9 mouse cellular contexts compared by ENCODE assay signal in genomic region chr2:66784765-66785164, GRCm38 (mm10). TPM values are rescaled to one million over a fixed set of nuclear protein-coding genes. Genes with fewer than 3 reads are reported as not detected.
DNase-seq lines count a peak whose midpoint lies in the region; ATAC-seq and TF ChIP-seq lines count a peak whose summit lies in the region.
"Had no signal": no experiment of that assay in that cellular context is flagged by ENCODE, and none has a peak within 500 bp of the region (broad histone marks: within the 10 kb centered on the region; RNA-seq: fewer than 3 reads in every experiment).

Scn7a (minus strand) TSS chr2:66784914.

- TF ChIP-seq CTCF in forebrain, postnatal 0 days (IDR thresholded peaks at IDR 0.05; ENCODE audit: low read depth) = no peak

- H3K9me3 ChIP-seq in stomach, embryonic 16.5 days (replicated peaks; ENCODE audit: control insufficient read depth, low read length) = no peaks in the 10 kb centered on the region
- H3K9me3 ChIP-seq in forebrain, postnatal 0 days (ENCODE audit: low read length) = no peaks in the 10 kb centered on the region

- H3K27ac ChIP-seq in stomach, embryonic 16.5 days (ENCODE audit: low read length) = no peak within 1 kb of the TSS
- no peak within 1 kb of the TSS for H3K27ac ChIP-seq in forebrain, postnatal 0 days (ENCODE audit: low read depth, low read length)

- WGBS in stomach, embryonic 16.5 days = 27% methylated on average over 6 of the region's 6 CpGs
- 44% methylated on average over 6 of the region's 6 CpGs for WGBS in forebrain, postnatal 0 days

- no peak within 1 kb of the TSS for H3K4me2 ChIP-seq in stomach, embryonic 16.5 days (ENCODE audit: low read depth, low read length)
- no peak within 1 kb of the TSS for H3K4me2 ChIP-seq in forebrain, postnatal 0 days (ENCODE audit: low read depth)

- no peaks in the 10 kb centered on the region for H3K27me3 ChIP-seq in stomach, embryonic 16.5 days (ENCODE audit: control insufficient read depth, insufficient read depth, low read length)
- H3K27me3 ChIP-seq in forebrain, postnatal 0 days (ENCODE audit: insufficient read depth, low read length) = no peaks in the 10 kb centered on the region

- no peaks in the 10 kb centered on the region for H3K4me1 ChIP-seq in stomach, embryonic 16.5 days (ENCODE audit: control insufficient read depth, insufficient read depth, low read length)
- no peaks in the 10 kb centered on the region for H3K4me1 ChIP-seq in forebrain, postnatal 0 days (ENCODE audit: insufficient read depth)

- H3K9ac ChIP-seq in stomach, embryonic 16.5 days (ENCODE audit: low read length) = no peak within 1 kb of the TSS
- no peak within 1 kb of the TSS for H3K9ac ChIP-seq in forebrain, postnatal 0 days

- peak; percentile 9 for DNase-seq in adrenal gland, postnatal 14 days
- no peak for DNase-seq in adrenal gland, adult 2 months
- DNase-seq in urinary bladder, adult 2 months (ENCODE audit: low spot score) = no peak
- DNase-seq in urinary bladder, postnatal 25 days (ENCODE audit: low spot score) = no peak
- DNase-seq in kidney, postnatal 14 days = peak; percentile 6
- DNase-seq in forebrain, postnatal 0 days = no peak
- DNase-seq in left cerebral cortex, adult 8-10 months (ENCODE audit: low spot score in 2 of 2) = no peak

- H3K36me3 ChIP-seq in stomach, embryonic 16.5 days (ENCODE audit: control insufficient read depth, insufficient read depth, low read length) = no peaks in the 10 kb centered on the region
- no peaks in the 10 kb centered on the region for H3K36me3 ChIP-seq in forebrain, postnatal 0 days (ENCODE audit: insufficient read depth)

- H3K4me3 ChIP-seq in stomach, embryonic 16.5 days (replicated peaks; ENCODE audit: low read length) = 0 out of 2 replicates have a peak within 1 kb of the TSS, but pooled peaks have one; percentile 4
- no peak within 1 kb of the TSS for H3K4me3 ChIP-seq in forebrain, postnatal 0 days (ENCODE audit: low read depth, low read length)

- no peak for ATAC-seq in stomach, embryonic 16.5 days (ENCODE audit: insufficient read depth, low FRiP score)
- ATAC-seq in forebrain, postnatal 0 days = no peak

RNA-seq across cellular contexts. Expression of gene Scn7a, which starts in this region (rescaled TPM):
- total RNA-seq in adrenal gland, postnatal 14 days (2021) = 7.6 and 9.7 TPM in 2 replicates
- 10 to 100 TPM in 1 of 2 experiments, 1 to 10 TPM in 1; 5.7 to 10.9 TPM for total RNA-seq in adrenal gland, adult 2 months (2021)
- 0.48 and 0.52 TPM in 2 replicates for polyA plus RNA-seq in adrenal gland, adult 2 months (2012; rRNA removed)
- polyA plus RNA-seq in urinary bladder, adult 2 months (2012; rRNA removed) = 15.6 and 18.5 TPM in 2 replicates
- 0.39 and 0.67 TPM in 2 replicates for polyA plus RNA-seq in stomach, embryonic 16.5 days (2015; fragmentation: Nextera tagmentation; extraction: Ambion mirVana)
- total RNA-seq in forebrain, postnatal 0 days (2014; rRNA removed) = 0.15 and 0.24 TPM in 2 replicates
- polyA plus RNA-seq in forebrain, postnatal 0 days (2015; fragmentation: Nextera tagmentation; extraction: Ambion mirVana) = 0.04 and 0.08 TPM in 2 replicates
- total RNA-seq in left cerebral cortex, adult 8-10 months (2022) = 1 to 10 TPM; 1.8 to 2.7 (median 2.2) TPM
- polyA plus RNA-seq: liver, embryonic 16.5 days had no signal

Comparison
In these comparisons a context has a peak if more than half of its experiments do, and no peak if none do; other contexts are left out.
1. DNase-seq: peak in adrenal gland, postnatal 14 days (single experiment) and kidney, postnatal 14 days (single experiment); none in adrenal gland, adult 2 months (single experiment), urinary bladder, adult 2 months (single experiment), urinary bladder, postnatal 25 days (single experiment), forebrain, postnatal 0 days (single experiment) and left cerebral cortex, adult 8-10 months (0 of 2).